Mouse (Mus musculus) erythroblast, embryonic 14.5 days (primary cell): ENCODE data around the gene Rara.

Experiments
- GATA1 ChIP-seq: IDR thresholded peaks from 2 replicates; pipeline ENCODE4 v1.6.1; 2012; ENCODE audit warnings: low read length, inconsistent platforms, mixed read lengths
- TAL1 ChIP-seq: IDR thresholded peaks from 3 replicates; pipeline ENCODE4 v1.6.1; 2012; ENCODE audit warnings: low read length, inconsistent platforms, mixed read lengths

DNA sequence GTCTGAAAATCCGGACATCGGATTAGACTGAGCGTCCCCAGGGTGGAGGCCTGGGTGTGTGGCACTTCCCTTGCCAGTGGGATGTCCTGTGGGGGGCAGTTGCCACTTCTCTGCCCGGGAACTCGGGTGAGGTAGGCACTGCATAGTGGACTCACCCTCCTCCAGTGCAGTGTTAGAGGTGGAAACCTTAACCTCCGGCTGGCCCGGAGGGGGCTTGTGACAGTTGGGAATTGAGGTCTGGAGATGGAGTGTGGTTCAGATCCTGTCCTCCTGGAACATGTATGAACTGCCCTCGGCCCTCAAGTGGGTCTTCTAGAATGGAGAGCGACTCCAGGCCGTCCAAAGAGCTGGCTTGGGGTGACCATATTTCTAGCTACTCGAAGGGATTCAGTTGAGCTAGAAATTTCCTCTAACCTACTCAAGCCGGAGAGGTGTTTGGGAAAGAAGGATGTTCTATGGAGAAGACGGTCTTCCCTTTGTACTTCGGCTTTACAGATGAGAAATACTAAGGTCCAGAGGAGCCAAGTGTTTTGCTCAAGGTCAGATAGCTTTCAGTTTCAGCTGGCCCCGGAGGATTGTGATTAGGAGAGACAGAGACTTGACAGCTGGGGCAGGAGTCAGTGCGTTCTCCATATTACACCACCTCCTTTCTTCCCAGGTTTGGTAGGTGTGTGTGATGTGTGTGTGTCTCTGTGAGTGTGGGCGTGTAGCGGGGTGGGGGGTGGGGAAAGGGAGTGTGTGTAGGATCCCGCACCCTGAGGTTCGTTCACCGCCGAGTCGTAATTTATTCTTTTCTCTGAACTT is 9.2 kb downstream of the Rara start:
- TF ChIP-seq TAL1 (no peak), GATA1 (no peak)
